Mouse (Mus musculus) brain, embryonic 14.5 days (tissue): ENCODE measurements around the gene Clk4.

Experiments used
- CTCF ChIP-seq: fragments of 200-500 bp; IDR thresholded peaks from 2 replicates; pipeline ENCODE4 v1.5.1; 2012; ENCODE audit warnings: inconsistent platforms, mild to moderate bottlenecking, moderate library complexity, borderline replicate concordance; ENCODE audit not compliant: insufficient read depth, insufficient read length; ENCODE audit errors: extremely low read depth
- POLR2A ChIP-seq: fragments of 200-500 bp; IDR thresholded peaks from 2 replicates; pipeline ENCODE4 v1.6.1; 2012; ENCODE audit warnings: mild to moderate bottlenecking, inconsistent platforms, borderline replicate concordance; ENCODE audit not compliant: poor library complexity, insufficient read depth, insufficient read length, severe bottlenecking; ENCODE audit errors: extremely low read depth

- TF ChIP-seq POLR2A: no peak
- TF ChIP-seq CTCF: no peak
These were observed 4.5 kb upstream of the Clk4 start for GRCm38 (mm10) chr11:51257006-51257405.
